Mouse (Mus musculus) embryonic facial prominence, embryonic 10.5 days (tissue): ENCODE measurements around the gene Nudt3. TPM values are rescaled to one million over a fixed set of nuclear protein-coding genes. Genes with fewer than 3 reads are reported as not detected.

Source experiments
- DNase-seq: peaks from one replicate; pipeline ENCODE4 v3.0.0-alpha.2; 2017; ENCODE audit warnings: low spot score
- H3K27ac ChIP-seq: fragments of 300-500 bp; sonication (generic); replicated peaks from 2 replicates; pipeline ENCODE4 v1.5.1; 2016; ENCODE audit warnings: mild to moderate bottlenecking
- H3K27me3 ChIP-seq: fragments of 300-500 bp; sonication (generic); replicated peaks from 2 replicates; pipeline ENCODE4 v1.6.1; 2016; ENCODE audit warnings: low read depth, mild to moderate bottlenecking; ENCODE audit not compliant: poor library complexity, severe bottlenecking
- H3K36me3 ChIP-seq: fragments of 300-500 bp; sonication (generic); replicated peaks from 2 replicates; pipeline ENCODE4 v1.6.1; 2016; ENCODE audit warnings: mild to moderate bottlenecking, moderate library complexity
- H3K4me1 ChIP-seq: fragments of 300-500 bp; sonication (generic); 2 replicates; pipeline ENCODE4 v1.6.1; 2016
- H3K4me3 ChIP-seq: fragments of 300-500 bp; sonication (generic); 2 replicates; pipeline ENCODE4 v1.5.1; 2016; ENCODE audit warnings: mild to moderate bottlenecking, moderate library complexity
- H3K9me3 ChIP-seq: fragments of 300-500 bp; sonication (generic); 2 replicates; pipeline ENCODE4 v1.6.1; 2016; ENCODE audit warnings: mild to moderate bottlenecking
- WGBS: fragments of 180-500 bp; shearing (Covaris S2); methylation state at CpG from one replicate; pipeline ENCODE4 v1.1.7; 2016; 5-methylcytosine and 5-hydroxymethylcytosine counted together
- polyA plus RNA-seq: library from polyadenylated mRNA; unstranded; fragments of >200 nt; fragmentation: Nextera tagmentation; extraction: Ambion mirVana; gene quantifications from 2 replicates; pipeline ENCODE4 v1.2.1, GENCODE M21; 2016

Gene Nudt3
- polyA plus RNA-seq, 1 experiment from 2014 or later, result 87.8 TPM

DNA sequence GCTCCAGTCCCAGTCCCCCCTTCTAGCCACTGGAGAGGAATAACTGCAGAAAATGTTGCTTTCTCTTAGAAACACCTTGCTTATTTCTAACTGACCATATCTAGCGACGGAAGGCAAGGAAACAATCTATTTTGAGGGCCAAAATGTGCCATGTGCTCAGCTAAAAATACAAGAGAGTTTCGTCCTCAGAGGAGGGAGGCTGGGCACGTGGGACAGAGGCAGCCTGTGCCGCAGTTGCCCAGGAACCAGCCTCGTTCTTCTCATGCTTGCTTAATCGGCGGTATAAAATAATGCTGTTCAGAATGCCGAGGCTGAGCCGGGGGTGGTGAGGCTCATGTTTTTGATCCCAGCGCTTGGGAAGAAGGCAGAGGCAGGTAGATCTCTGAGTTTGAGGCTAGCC lies 78.7 kb downstream of the Nudt3 start:
- H3K36me3 ChIP-seq, result no peaks in the 10 kb centered on the region
- peaks cover 54% of the 10 kb centered on the region for H3K4me1 ChIP-seq
- no peaks in the 10 kb centered on the region for H3K9me3 ChIP-seq
- 90% methylated on average over 11 of the region's 11 CpGs for WGBS
- H3K4me3 ChIP-seq, result no peak overlapping the region
- DNase-seq, result no peak
- no peak overlapping the region for H3K27ac ChIP-seq
- H3K27me3 ChIP-seq, result peaks cover 10% of the 10 kb centered on the region; the same call in 1 of the 2 replicates

DNA sequence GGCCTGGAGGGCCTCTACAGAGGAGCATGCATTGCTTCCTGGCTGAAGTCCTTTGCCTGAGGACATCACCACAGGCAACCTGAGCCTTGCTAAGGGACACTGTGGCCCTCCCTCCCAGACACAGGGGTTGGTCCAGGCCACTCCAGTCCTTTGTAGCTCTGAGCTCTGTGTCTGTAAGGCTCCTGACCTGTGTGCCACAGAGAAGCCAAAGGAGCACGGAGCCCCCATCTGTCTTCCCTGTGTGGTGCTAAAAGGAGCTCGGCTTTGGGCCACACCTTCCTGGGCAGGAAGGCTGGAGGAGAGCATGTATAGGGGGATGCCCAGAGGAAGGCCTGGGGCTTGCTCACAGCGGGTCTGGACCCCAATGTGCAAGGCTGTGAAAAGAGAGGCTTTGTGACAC lies 81.3 kb downstream of the Nudt3 start:
- 73% methylated on average over 3 of the region's 3 CpGs for WGBS
- H3K9me3 ChIP-seq, result no peaks in the 10 kb centered on the region
- H3K4me1 ChIP-seq, result peaks cover 38% of the 10 kb centered on the region
- H3K27me3 ChIP-seq, result peaks cover 10% of the 10 kb centered on the region; the same call in 1 of the 2 replicates
- no peak for DNase-seq
- H3K27ac ChIP-seq, result 0 out of 2 replicates have a peak overlapping the region, but pooled peaks have one; percentile 1
- no peak overlapping the region for H3K4me3 ChIP-seq
- H3K36me3 ChIP-seq, result no peaks in the 10 kb centered on the region

DNA sequence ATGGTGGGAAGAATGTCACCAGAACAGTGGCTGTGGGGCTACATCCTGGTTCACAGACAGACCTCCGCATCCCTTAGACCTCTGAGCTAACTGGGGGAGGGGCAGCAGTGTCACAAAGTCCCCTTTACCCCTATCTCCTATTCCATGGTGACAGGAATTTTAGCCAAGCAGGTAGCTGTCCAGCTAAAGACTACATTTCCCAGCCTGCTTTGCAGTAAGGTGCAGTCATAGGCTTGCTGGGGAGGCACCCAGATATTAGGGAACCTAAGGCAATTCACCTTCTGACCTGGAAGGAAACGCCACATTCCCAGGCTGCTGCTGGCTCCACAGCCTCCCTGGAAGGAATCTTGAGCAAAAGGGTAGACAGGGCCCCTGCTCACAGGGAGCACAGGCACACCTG lies 82.0 kb downstream of the Nudt3 start:
- Histone ChIP-seq H3K27ac (no peak overlapping the region), H3K4me1 (peaks cover 37% of the 10 kb centered on the region), H3K4me3 (no peak overlapping the region), H3K27me3 (peaks cover 4% of the 10 kb centered on the region; the same call in 1 of the 2 replicates), H3K9me3 (no peaks in the 10 kb centered on the region), H3K36me3 (no peaks in the 10 kb centered on the region)
- 58% methylated on average over 2 of the region's 2 CpGs for WGBS
- no peak for DNase-seq

DNA sequence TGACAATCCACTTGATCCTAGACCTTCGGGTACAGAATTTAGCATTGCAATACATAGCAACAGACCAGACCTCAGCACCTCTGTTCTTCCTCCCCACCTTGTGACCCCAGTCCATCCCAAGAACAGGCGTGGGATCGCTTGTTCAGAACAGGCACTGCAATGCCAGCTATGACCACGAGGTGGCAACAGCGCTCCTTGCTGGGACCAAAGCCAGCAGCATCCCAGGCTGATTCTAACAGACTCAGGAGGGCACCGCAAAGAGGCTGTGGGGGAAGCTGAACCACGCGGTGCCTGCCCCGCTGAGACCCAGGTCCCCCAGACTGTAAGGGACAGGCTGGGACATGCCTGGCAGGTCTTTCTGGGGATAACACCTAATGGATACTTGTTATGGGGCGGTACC lies 88.6 kb downstream of the Nudt3 start:
- no peak overlapping the region for H3K27ac ChIP-seq
- 4% methylated on average over 10 of the region's 10 CpGs for WGBS

DNA sequence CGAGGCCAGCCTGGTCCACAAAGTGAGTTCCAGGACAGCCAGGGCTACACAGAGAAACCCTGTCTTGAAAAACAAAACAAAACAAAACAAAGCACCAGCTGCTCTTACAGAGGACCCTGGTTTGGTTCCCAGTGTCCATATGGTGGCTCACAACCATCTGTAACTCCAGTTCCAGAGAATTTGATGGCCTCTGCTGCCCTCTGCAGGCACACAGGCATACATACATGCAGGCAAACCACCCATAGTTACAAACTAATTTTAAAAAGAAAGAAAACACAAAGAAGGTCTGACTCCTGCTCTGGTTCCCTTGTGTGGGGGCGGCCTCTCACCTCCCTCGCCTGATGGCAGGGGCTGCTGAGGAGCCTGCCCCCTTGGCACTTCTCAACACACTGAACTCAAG lies 89.9 kb downstream of the Nudt3 start:
- Histone ChIP-seq H3K27me3 (no peaks in the 10 kb centered on the region), H3K4me1 (peaks cover 19% of the 10 kb centered on the region), H3K9me3 (no peaks in the 10 kb centered on the region), H3K4me3 (no peak overlapping the region), H3K27ac (no peak overlapping the region), H3K36me3 (no peaks in the 10 kb centered on the region)
- 83% methylated on average over 3 of the region's 3 CpGs for WGBS
- no peak for DNase-seq

More for the DNA sequence above, 88.6 kb downstream of the Nudt3 start:
- peak overlapping the region; percentile 29; the same call in 1 of the 2 replicates for H3K4me3 ChIP-seq
- no peaks in the 10 kb centered on the region for H3K9me3 ChIP-seq
- H3K27me3 ChIP-seq, result no peaks in the 10 kb centered on the region
- DNase-seq, result peak; percentile 92
- peaks cover 11% of the 10 kb centered on the region for H3K4me1 ChIP-seq
- H3K36me3 ChIP-seq, result no peaks in the 10 kb centered on the region

DNA sequence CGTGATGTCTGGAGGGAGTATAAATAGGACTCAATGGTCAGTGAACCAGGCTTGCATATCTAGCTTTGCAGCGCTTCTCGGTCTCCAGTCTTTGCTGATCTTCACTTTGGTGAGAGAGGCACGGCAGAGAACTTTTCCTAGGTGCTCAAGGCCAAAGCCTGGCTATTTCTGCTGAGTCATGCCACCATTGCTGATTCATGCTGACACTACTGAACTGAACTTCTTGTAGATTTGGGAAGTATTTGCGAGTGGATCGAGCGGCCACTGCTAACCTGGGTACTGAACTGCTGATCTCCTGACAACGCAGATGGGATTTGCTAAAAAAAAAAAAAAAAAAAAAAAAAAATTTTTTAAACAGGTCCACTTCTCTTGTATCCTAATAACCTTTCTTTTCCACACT lies 91.2 kb downstream of the Nudt3 start:
- Histone ChIP-seq H3K27ac (no peak overlapping the region), H3K4me3 (no peak overlapping the region), H3K4me1 (peaks cover 24% of the 10 kb centered on the region), H3K27me3 (no peaks in the 10 kb centered on the region), H3K9me3 (no peaks in the 10 kb centered on the region), H3K36me3 (no peaks in the 10 kb centered on the region)
- WGBS, result 93% methylated on average over 8 of the region's 8 CpGs
- DNase-seq, result no peak

Other genes with a start within 250 kb of the Nudt3 start
- gene Grm4, start 102.1 kb downstream of the Nudt3 start, polyA plus RNA-seq, result 0.96 and 1.3 TPM in 2 replicates
- 819 and 896 TPM in 2 replicates for gene Hmga1, start 67.0 kb downstream of the Nudt3 start, polyA plus RNA-seq
- gene AI413582, start 57.7 kb downstream of the Nudt3 start, polyA plus RNA-seq, result 12.1 and 15.9 TPM in 2 replicates
- not detected in 2 replicates for gene RPS10-NUDT3, start 11.7 kb upstream of the Nudt3 start, polyA plus RNA-seq
- gene Rps10, start 13.2 kb upstream of the Nudt3 start, polyA plus RNA-seq, result 906 and 913 TPM in 2 replicates
- 5.2 and 6.9 TPM in 2 replicates for gene Pacsin1, start 32.0 kb upstream of the Nudt3 start, polyA plus RNA-seq
- gene Spdef, start 105.5 kb upstream of the Nudt3 start, polyA plus RNA-seq, result 0.15 and 0.43 TPM in 2 replicates
- 15.5 and 15.7 TPM in 2 replicates for gene D17Wsu92e, start 197.2 kb upstream of the Nudt3 start, polyA plus RNA-seq
- gene Snrpc, start 214.7 kb upstream of the Nudt3 start, polyA plus RNA-seq, result 412 and 414 TPM in 2 replicates
- 9.5 and 10.3 TPM in 2 replicates for gene Uhrf1bp1, start 232.9 kb upstream of the Nudt3 start, polyA plus RNA-seq